Mouse (Mus musculus) skeletal muscle tissue, postnatal 0 days (tissue): Measurements from ENCODE around the gene Zdhhc5. TPM values are rescaled to one million over a fixed set of nuclear protein-coding genes. Genes with fewer than 3 reads are reported as not detected.
A peak's percentile ranks its signal among the peaks of the same experiment; 100 is the strongest.

Source experiments
- microRNA counts: library from miRNA; unstranded; fragments of <30 nt; microRNA quantifications from one replicate; lab custom pipeline; 2015
- microRNA-seq, 2 experiments: library from miRNA; unstranded; fragments of <30 nt; microRNA quantifications; one replicate each; pipeline ENCODE4; 2016
- polyA plus RNA-seq: library from polyadenylated mRNA; unstranded; fragments of >200 nt; fragmentation: Nextera tagmentation; extraction: Ambion mirVana; gene quantifications from 2 replicates; pipeline ENCODE4 v1.2.1, GENCODE M21; 2015

Zdhhc5 gene
- polyA plus RNA-seq, result 13.4 and 17.7 TPM in 2 replicates

GRCm38 (mm10) chr2:84714811-84715561 is at the start of gene Zdhhc5:
Gene Zdhhc5, minus strand, starts transcription at chr2:84715180.

DNA sequence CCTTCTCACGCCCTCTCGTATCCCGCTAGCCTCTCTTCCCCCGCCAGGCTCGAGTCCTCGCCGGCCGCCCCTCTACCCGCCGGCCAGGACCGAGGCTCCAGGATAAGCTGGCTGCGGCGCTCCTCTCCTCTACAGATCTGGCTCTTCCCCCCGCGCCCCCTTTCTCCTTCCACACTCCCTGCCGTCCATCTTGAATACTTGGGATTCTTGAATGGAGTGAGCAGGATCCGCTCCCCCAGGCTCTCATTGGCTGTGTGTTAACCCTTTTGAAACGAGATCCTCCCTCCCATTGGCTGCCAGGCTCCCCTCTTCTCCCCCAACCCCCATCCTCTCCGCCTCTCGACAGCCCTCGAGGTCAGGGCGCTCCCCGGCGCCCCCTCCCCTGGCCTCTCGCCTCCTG is 28.6 kb upstream of the Zdhhc5 start, which contains the start of gene Gm19426:
Gene Gm19426 (minus strand): TSS at position 95 of the 400 bp plus-strand sequence.

DNA sequence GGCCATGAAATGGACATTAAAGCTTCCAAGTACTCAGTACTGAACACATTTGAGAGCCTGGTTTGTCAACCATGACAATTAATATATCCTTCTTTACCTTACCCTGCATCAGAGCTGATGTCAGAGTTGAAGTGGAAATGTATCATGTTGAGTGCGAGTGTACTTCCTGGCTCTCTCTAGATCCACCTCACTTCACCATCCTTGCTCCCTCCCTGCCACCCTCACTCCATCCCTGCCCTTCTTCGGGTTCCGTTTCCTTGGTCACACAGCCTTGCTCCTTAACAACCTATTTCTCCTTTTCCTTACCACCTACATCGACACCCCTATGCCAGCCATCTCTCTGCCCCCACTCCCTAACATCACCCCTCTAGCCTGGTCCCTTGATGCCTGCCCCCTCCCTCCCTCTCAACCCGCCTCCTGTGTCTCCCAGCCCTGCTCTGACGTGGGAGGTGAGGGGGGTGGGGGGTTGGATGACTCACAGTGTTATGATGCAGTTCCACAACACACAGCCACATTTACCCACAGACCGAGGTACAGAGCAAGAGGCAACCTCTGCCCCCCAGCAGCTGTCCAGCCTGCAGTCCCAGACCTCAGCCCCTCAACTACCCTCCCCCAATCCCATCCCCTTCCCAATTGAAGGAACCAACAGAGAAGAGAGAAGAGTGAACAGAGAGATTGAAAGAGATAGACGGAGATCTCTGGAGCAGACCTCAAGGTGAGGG is 18.8 kb upstream of the Zdhhc5 start, which contains the start of gene Ypel4:
Gene Ypel4 (plus strand): TSS at position 480 of the 722 bp plus-strand sequence.

GRCm38 (mm10) chr2:84727172-84727858 is 12.3 kb upstream of the Zdhhc5 start, which contains the start of gene Clp1:
Gene Clp1, minus strand, starts transcription at chr2:84727350.

DNA sequence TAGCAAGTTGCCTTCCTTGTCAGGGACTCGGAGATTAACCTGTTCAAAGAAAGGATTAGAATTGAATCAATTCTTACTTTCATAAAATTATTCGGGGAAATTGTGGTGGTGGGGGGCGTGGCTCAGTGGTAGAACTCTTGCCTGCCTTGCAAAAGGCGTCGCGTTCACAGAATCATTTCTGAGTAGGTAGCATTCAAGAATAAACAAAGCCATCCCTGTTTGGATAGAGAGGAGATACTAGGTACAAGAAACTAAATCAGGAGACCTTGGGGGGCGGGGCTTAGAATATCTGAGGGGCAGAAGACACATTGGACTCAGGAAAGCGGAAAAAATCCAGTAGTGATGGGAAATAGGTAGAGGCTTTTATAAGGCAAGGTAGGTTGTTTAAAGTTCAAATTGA is 36.0 kb downstream of the Zdhhc5 start, which contains the start of gene Tmx2:
Gene Tmx2 (minus strand): TSS at position 125 of the 400 bp plus-strand sequence.

DNA sequence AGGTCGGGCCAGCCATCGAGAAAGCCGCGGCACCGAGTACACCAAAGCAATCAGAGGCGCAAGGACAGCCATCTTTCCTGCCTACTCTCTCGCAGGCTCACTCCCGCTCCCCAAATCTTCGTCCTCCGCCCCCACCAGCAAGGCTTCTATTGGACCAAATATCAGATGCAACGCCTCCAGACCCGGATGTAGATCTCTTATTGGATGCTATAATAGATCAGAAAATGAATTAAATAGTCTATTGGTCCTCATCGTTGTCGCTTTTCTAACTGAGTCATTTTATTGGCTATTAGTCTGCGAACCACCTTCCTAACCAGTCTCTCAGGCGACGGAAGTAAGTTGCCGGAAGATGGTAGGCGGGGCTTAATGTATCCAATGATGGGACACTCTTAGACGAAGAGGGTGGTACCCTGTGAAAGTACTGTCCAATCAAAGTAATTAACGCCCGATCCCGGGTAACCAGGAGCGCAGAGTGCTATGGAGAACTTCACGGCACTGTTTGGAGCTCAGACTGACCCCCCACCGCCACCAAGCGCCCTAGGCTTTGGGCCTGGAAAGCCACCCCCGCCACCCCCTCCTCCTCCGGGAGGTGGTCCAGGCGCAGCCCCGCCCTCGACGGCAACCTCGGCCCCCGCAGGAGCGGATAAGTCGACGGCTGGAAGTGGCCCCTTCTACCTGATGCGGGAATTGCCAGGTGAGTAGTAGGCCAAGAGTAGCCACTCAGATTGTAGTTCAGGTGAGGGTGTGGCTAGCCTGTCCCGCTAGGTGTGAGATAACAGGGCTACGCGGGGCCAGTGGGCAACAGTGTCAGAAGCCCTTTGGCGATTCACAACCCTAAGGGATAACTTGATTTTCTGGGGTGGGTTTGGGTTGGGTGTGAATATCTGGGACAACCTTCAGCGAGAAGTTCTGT is 36.8 kb downstream of the Zdhhc5 start, which contains the start of the genes Gm28635 and Med19:
Gene Gm28635 (minus strand): TSS at position 74 of the 913 bp plus-strand sequence.
Gene Med19 (plus strand): TSS at position 435 of the 913 bp plus-strand sequence.

GRCm38 (mm10) chr2:84670569-84670933 is 44.4 kb downstream of the Zdhhc5 start, which contains the start of gene Selenoh:
Gene Selenoh, minus strand, starts transcription at chr2:84670770.

DNA sequence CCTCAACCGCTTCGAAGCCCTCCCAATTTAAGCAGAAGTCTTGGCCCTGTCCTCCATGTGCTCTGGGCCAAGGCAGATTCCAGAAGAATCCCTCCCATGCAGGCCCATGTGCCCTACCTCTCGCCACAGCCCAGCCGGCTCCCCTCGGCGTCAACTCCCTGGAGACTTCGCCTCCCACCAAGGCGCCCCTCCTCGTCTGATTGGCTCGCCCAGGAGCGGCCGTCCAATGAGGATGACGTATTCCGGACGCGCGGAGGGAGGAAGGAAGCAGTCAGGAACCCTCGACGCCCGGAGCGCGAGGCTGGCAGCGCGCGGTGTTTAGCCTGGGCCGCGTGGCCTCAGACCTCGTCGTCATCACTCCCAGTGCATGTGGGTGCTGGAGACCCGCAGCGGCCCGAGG is 56.2 kb downstream of the Zdhhc5 start, which contains the start of gene Btbd18:
Gene Btbd18 (plus strand): TSS at position 274 of the 400 bp plus-strand sequence.

DNA sequence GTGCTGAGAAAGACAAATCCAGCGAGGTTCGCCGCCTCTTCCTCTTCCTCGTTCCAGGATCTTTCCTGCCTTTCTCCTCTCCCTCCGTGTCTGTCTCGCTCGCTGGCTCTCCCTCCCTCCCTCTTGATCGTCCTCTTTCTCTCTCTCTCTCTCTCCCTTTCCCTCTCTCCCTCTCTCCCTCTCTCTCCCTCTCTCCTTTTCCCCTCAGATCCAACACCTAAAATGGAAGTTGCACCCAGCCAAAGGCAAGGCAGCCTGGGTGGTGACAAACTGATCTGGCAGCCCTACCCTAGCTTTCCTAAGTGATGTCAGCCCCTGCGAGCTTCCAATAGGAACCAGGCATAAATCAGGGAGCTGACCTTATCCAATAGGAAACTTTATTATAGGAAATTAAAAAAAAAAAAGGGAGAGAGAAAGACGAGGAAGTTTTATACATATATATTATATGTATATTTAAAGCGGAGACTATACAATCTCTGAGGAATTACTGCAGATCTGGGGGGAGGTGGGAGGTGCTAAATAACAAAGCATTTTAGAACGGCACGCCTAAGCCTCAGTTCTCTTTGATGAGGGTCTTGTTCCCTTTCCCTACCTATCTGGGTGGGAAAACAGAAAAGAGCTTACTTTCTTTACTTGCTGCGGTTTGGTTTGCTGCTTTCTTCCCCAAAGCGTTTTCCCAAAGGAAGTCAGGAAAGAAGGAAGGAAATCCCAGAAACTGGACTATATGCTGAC is 64.3 kb downstream of the Zdhhc5 start, which contains the start of gene Ctnnd1:
Gene Ctnnd1 (minus strand): TSS at position 302 of the 732 bp plus-strand sequence.

MicroRNA genes within 50 kb of the gene (microRNA counts, 519-probe panel; counts per million panel counts)
- 6,954 counts per million, percentile 96 among the panel's probes with 10 or more counts for microRNA mmu-miR-130a (lab: Ali Mortazavi, UCI)

Small RNA genes lying within 50 kb of the gene (microRNA-seq; reads per million reads assigned to microRNA genes)
- gene Mir130a, result 9,025 to 11,419 reads per million in 2 experiments

Other genes starting within 250 kb of the Zdhhc5 start
- 20.7 and 23.2 TPM in 2 replicates for gene Tfpi, start 238.4 kb downstream of the Zdhhc5 start, polyA plus RNA-seq
- 21.5 and 22.2 TPM in 2 replicates for gene Ctnnd1, start 64.4 kb downstream of the Zdhhc5 start, polyA plus RNA-seq
- gene Btbd18, start 56.1 kb downstream of the Zdhhc5 start, polyA plus RNA-seq, result 0.05 and 0.08 TPM in 2 replicates
- gene Selenoh, start 44.4 kb downstream of the Zdhhc5 start, polyA plus RNA-seq, result 60.9 and 74.7 TPM in 2 replicates
- not detected in 2 replicates for gene Gm28635, start 37.1 kb downstream of the Zdhhc5 start, polyA plus RNA-seq
- gene Med19, start 36.8 kb downstream of the Zdhhc5 start, polyA plus RNA-seq, result 12.2 and 14.2 TPM in 2 replicates
- gene Tmx2, start 36.0 kb downstream of the Zdhhc5 start, polyA plus RNA-seq, result 55.8 and 69.9 TPM in 2 replicates
- 10.5 and 12.6 TPM in 2 replicates for gene Clp1, start 12.2 kb upstream of the Zdhhc5 start, polyA plus RNA-seq
- 1.5 and 1.6 TPM in 2 replicates for gene Ypel4, start 18.9 kb upstream of the Zdhhc5 start, polyA plus RNA-seq
- 1.8 and 2.0 TPM in 2 replicates for gene Gm19426, start 28.5 kb upstream of the Zdhhc5 start, polyA plus RNA-seq
- 64.7 and 70.4 TPM in 2 replicates for gene Serping1, start 60.3 kb upstream of the Zdhhc5 start, polyA plus RNA-seq
- gene Ube2l6, start 83.6 kb upstream of the Zdhhc5 start, polyA plus RNA-seq, result 20.2 and 24.6 TPM in 2 replicates
- 106 and 109 TPM in 2 replicates for gene Smtnl1, start 107.5 kb upstream of the Zdhhc5 start, polyA plus RNA-seq
- gene Timm10, start 111.8 kb upstream of the Zdhhc5 start, polyA plus RNA-seq, result 67.6 and 83.8 TPM in 2 replicates
- 7.4 and 10.3 TPM in 2 replicates for gene Slc43a1, start 123.7 kb upstream of the Zdhhc5 start, polyA plus RNA-seq
- 0.45 TPM in 2 replicates for gene Rtn4rl2, start 171.5 kb upstream of the Zdhhc5 start, polyA plus RNA-seq
- gene Slc43a3, start 221.4 kb upstream of the Zdhhc5 start, polyA plus RNA-seq, result 14.5 and 20.2 TPM in 2 replicates